Mouse (Mus musculus): Measurements from ENCODE around the gene March4.

DNA sequence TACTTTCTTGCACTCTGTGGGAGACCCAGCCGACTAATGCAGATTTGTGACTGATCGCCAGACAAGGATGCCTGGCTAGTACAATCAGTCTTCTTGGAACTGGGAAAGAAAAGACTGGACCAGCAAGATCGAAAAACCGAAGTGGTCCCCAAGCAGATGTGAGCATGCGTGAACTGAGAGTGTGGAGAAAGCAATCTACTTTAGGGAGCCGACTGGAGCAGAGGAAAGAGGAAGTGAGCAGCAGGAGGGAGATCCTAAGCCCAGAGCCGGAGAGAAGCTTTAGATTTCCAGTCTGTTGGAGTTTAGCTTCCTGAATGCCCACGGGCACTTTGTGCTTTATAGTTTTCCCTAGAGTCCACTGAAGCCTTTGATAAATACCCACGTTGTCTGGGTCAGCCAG is 30.3 kb upstream of the March4 start:
- TF ChIP-seq CTCF (conservative IDR thresholded peaks at IDR 0.05; ENCODE audit: insufficient read depth, insufficient read length, low read depth, low read length) (no peak), POLR2A (IDR thresholded peaks at IDR 0.05; ENCODE audit: low read depth, low read length) (no peak)
